Mouse (Mus musculus) MEL (cell line): ENCODE data around the gene Nutf2-ps1.

Experiments
- CTCF ChIP-seq, 3 experiments: IDR thresholded peaks in 2 of 3; conservative IDR thresholded peaks in 1 of 3; 2 replicates each; pipeline ENCODE4 v1.5.1; 2011 to 2012; ENCODE audit warnings: low read length in 3 of 3, low read depth in 2 of 3, mild to moderate bottlenecking in 2 of 3, improper control_type of control experiment in 1 of 3, inconsistent platforms in 1 of 3, mixed read lengths in 1 of 3, moderate library complexity in 1 of 3; ENCODE audit not compliant: control insufficient read depth in 1 of 3, insufficient read depth in 1 of 3, poor library complexity in 1 of 3, severe bottlenecking in 1 of 3
- HCFC1 ChIP-seq: IDR thresholded peaks from 2 replicates; pipeline ENCODE4 v1.6.1; 2012; ENCODE audit warnings: low read depth, mild to moderate bottlenecking, inconsistent platforms, low read length, improper control_type of control experiment, moderate library complexity
- POLR2A ChIP-seq, 2 experiments: IDR thresholded peaks; 2 replicates each; pipeline ENCODE4 v1.6.1; 2011 to 2012; ENCODE audit warnings: low read length in 2 of 2, mild to moderate bottlenecking in 2 of 2, control low read depth in 1 of 2, improper control_type of control experiment in 1 of 2, low read depth in 1 of 2, moderate library complexity in 1 of 2; ENCODE audit not compliant: control insufficient read depth in 1 of 2, insufficient read depth in 1 of 2, poor library complexity in 1 of 2

- TF ChIP-seq POLR2A (IDR thresholded peaks at IDR 0.05; ENCODE audit: control insufficient read depth in 1 of 2, insufficient read depth in 1 of 2, low read depth in 1 of 2, low read length in 2 of 2, poor library complexity in 1 of 2): no peak
- no peak for TF ChIP-seq CTCF (IDR thresholded peaks at IDR 0.05 in 2 of 3, conservative IDR thresholded peaks at IDR 0.05 in 1 of 3; ENCODE audit: control insufficient read depth in 1 of 3, insufficient read depth in 1 of 3, low read depth in 2 of 3, low read length in 3 of 3, poor library complexity in 1 of 3, severe bottlenecking in 1 of 3)
- no peak for TF ChIP-seq HCFC1
These were observed 43.8 kb downstream of the Nutf2-ps1 start for GRCm38 (mm10) chr19:53544923-53545561.
